12 mouse cellular contexts compared by ENCODE assay signal in genomic region chr2:52928401-52928800, GRCm38 (mm10).
DNase-seq lines count a peak whose midpoint lies in the region; ATAC-seq lines count a peak whose summit lies in the region.
"Had no signal": no experiment of that assay in that cellular context is flagged by ENCODE, and none has a peak within 500 bp of the region (broad histone marks: within the 10 kb centered on the region; RNA-seq: fewer than 3 reads in every experiment).

No protein-coding gene starts in this region.

- no peaks in the 10 kb centered on the region for H3K9me3 ChIP-seq in neural tube, embryonic 13.5 days
- no peaks in the 10 kb centered on the region for H3K9me3 ChIP-seq in hindbrain, embryonic 12.5 days (replicated peaks)
- no peaks in the 10 kb centered on the region for H3K9me3 ChIP-seq in midbrain, embryonic 16.5 days (replicated peaks; ENCODE audit: control insufficient read depth, low read length, poor library complexity, severe bottlenecking)
- H3K9me3 ChIP-seq: neural tube, embryonic 12.5 days had no signal

- 38% methylated on average over 3 of the region's 3 CpGs for WGBS in neural tube, embryonic 13.5 days
- WGBS in hindbrain, embryonic 12.5 days: 40% methylated on average over 3 of the region's 3 CpGs
- 32% methylated on average over 3 of the region's 3 CpGs for WGBS in midbrain, embryonic 16.5 days

- peak overlapping the region; percentile 59 for H3K27ac ChIP-seq in neural tube, embryonic 13.5 days (replicated peaks)
- peak overlapping the region; percentile 36 for H3K27ac ChIP-seq in hindbrain, embryonic 12.5 days
- H3K27ac ChIP-seq in midbrain, embryonic 16.5 days (ENCODE audit: low read length): peak overlapping the region; percentile 25; the same call in 1 of the 2 replicates
- H3K27ac ChIP-seq: neural tube, embryonic 12.5 days had no signal

- H3K4me2 ChIP-seq in neural tube, embryonic 13.5 days: no peak overlapping the region
- H3K4me2 ChIP-seq in hindbrain, embryonic 12.5 days (replicated peaks): no peak overlapping the region
- no peak overlapping the region for H3K4me2 ChIP-seq in midbrain, embryonic 16.5 days (ENCODE audit: low read length)

- H3K36me3 ChIP-seq in neural tube, embryonic 13.5 days: no peaks in the 10 kb centered on the region
- H3K36me3 ChIP-seq in hindbrain, embryonic 12.5 days: no peaks in the 10 kb centered on the region
- H3K36me3 ChIP-seq in midbrain, embryonic 16.5 days (ENCODE audit: control insufficient read depth, insufficient read depth, low read length): no peaks in the 10 kb centered on the region
- H3K36me3 ChIP-seq: neural tube, embryonic 12.5 days had no signal

- no peak for DNase-seq in neural tube, embryonic 10.5 days (ENCODE audit: extremely low spot score, low spot score)
- no peak for DNase-seq in heart, adult 9 months (ENCODE audit: low spot score in 2 of 2)
- no peak for DNase-seq in MN1 (ENCODE audit: low spot score)
- DNase-seq: cerebellum, adult 9-10 months; heart, postnatal 10 days had no signal

- H3K4me1 ChIP-seq in neural tube, embryonic 13.5 days (replicated peaks): peaks cover 51% of the 10 kb centered on the region
- H3K4me1 ChIP-seq in hindbrain, embryonic 12.5 days: peaks cover 17% of the 10 kb centered on the region
- H3K4me1 ChIP-seq in midbrain, embryonic 16.5 days (ENCODE audit: control insufficient read depth, insufficient read depth, low read length): peaks cover 12% of the 10 kb centered on the region

- H3K27me3 ChIP-seq in neural tube, embryonic 13.5 days: no peaks in the 10 kb centered on the region
- no peaks in the 10 kb centered on the region for H3K27me3 ChIP-seq in hindbrain, embryonic 12.5 days
- no peaks in the 10 kb centered on the region for H3K27me3 ChIP-seq in midbrain, embryonic 16.5 days (ENCODE audit: control insufficient read depth, insufficient read depth, low read depth, low read length)
- H3K27me3 ChIP-seq: neural tube, embryonic 12.5 days had no signal

- ATAC-seq in neural tube, embryonic 13.5 days (ENCODE audit: low read depth): no peak
- no peak for ATAC-seq in hindbrain, embryonic 12.5 days (ENCODE audit: low FRiP score)
- ATAC-seq in midbrain, embryonic 16.5 days: peak; percentile 4; the same call in 1 of the 2 replicates
- no peak for ATAC-seq in cerebellum, adult (ENCODE audit: insufficient number of reproducible peaks, low FRiP score, low TSS enrichment)
- ATAC-seq: CD4-positive, CD25-positive, alpha-beta regulatory T cell, adult 4 months; intestine, postnatal 0 days had no signal

- H3K9ac ChIP-seq in neural tube, embryonic 13.5 days: no peak overlapping the region
- no peak overlapping the region for H3K9ac ChIP-seq in hindbrain, embryonic 12.5 days
- no peak overlapping the region for H3K9ac ChIP-seq in midbrain, embryonic 16.5 days (ENCODE audit: low read depth, low read length)
- H3K9ac ChIP-seq: neural tube, embryonic 12.5 days had no signal

- H3K4me3 ChIP-seq in neural tube, embryonic 13.5 days: no peak overlapping the region
- H3K4me3 ChIP-seq in hindbrain, embryonic 12.5 days: no peak overlapping the region
- H3K4me3 ChIP-seq in midbrain, embryonic 16.5 days (ENCODE audit: low read depth, low read length): no peak overlapping the region
- H3K4me3 ChIP-seq: neural tube, embryonic 12.5 days had no signal
